8 mouse cellular contexts compared by ENCODE assay signal in the genomic region with DNA sequence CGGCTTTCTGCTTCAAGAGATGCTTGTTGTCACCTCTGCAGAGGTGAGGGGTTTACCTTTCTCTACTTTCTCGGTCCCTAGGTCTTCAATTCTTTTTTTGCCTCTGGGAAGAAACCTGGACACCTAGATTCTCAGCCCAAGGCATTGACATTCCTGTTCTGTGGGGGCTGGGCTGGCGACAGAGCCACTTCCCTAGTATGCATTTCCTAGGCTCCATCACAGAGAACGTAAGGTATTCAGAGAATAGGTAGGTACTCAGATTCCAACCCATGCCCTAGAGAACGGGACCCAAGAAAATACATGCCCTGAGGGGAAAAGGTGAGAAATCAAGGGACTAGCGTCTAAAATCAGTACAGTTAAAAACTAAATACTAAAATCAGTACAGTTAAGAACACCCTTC. TPM values are rescaled to one million over a fixed set of nuclear protein-coding genes. Genes with fewer than 3 reads are reported as not detected.
DNase-seq lines count a peak whose midpoint lies in the region; ATAC-seq and TF ChIP-seq lines count a peak whose summit lies in the region.

No protein-coding gene starts in this region.

- H3K27ac ChIP-seq in lung, postnatal 0 days (ENCODE audit: low read length): peak overlapping the region; percentile 82
- H3K27ac ChIP-seq in hindbrain, embryonic 13.5 days: peak overlapping the region; percentile 95
- peak overlapping the region; percentile 79 for H3K27ac ChIP-seq in midbrain, embryonic 12.5 days (replicated peaks)

- no peaks in the 10 kb centered on the region for H3K27me3 ChIP-seq in lung, postnatal 0 days (replicated peaks; ENCODE audit: insufficient read depth, low read length)
- H3K27me3 ChIP-seq in hindbrain, embryonic 13.5 days: no peaks in the 10 kb centered on the region
- no peaks in the 10 kb centered on the region for H3K27me3 ChIP-seq in midbrain, embryonic 12.5 days

- no peaks in the 10 kb centered on the region for H3K9me3 ChIP-seq in lung, postnatal 0 days (ENCODE audit: low read length)
- 0 out of 2 replicates have a peak, but pooled peaks cover 10% of the 10 kb centered on the region for H3K9me3 ChIP-seq in hindbrain, embryonic 13.5 days
- H3K9me3 ChIP-seq in midbrain, embryonic 12.5 days: no peaks in the 10 kb centered on the region

- H3K4me1 ChIP-seq in lung, postnatal 0 days (ENCODE audit: insufficient read depth, low read depth, low read length): no peaks in the 10 kb centered on the region
- H3K4me1 ChIP-seq in hindbrain, embryonic 13.5 days (replicated peaks): peaks cover 20% of the 10 kb centered on the region
- peaks cover 17% of the 10 kb centered on the region for H3K4me1 ChIP-seq in midbrain, embryonic 12.5 days

- H3K9ac ChIP-seq in lung, postnatal 0 days (replicated peaks; ENCODE audit: low read depth): peak overlapping the region; percentile 94
- H3K9ac ChIP-seq in hindbrain, embryonic 13.5 days: peak overlapping the region; percentile 100
- H3K9ac ChIP-seq in midbrain, embryonic 12.5 days (replicated peaks): peak overlapping the region; percentile 99

- H3K4me3 ChIP-seq in lung, postnatal 0 days (ENCODE audit: low read depth, low read length): peak overlapping the region; percentile 92
- peak overlapping the region; percentile 85 for H3K4me3 ChIP-seq in hindbrain, embryonic 13.5 days
- H3K4me3 ChIP-seq in midbrain, embryonic 12.5 days: peak overlapping the region; percentile 95

- no peak for ATAC-seq in lung, postnatal 0 days
- no peak for ATAC-seq in hindbrain, embryonic 13.5 days (ENCODE audit: low FRiP score)
- ATAC-seq in midbrain, embryonic 12.5 days (ENCODE audit: low FRiP score, low read depth): no peak
- ATAC-seq in activated CD4-positive, CD25-positive, alpha-beta regulatory T cell, adult 4 months: no peak

- no peak for TF ChIP-seq CTCF in lung, postnatal 0 days (IDR thresholded peaks at IDR 0.05)

- peak overlapping the region; percentile 89 for H3K4me2 ChIP-seq in lung, postnatal 0 days (replicated peaks; ENCODE audit: low read depth, low read length)
- peak overlapping the region; percentile 64 for H3K4me2 ChIP-seq in hindbrain, embryonic 13.5 days
- peak overlapping the region; percentile 87 for H3K4me2 ChIP-seq in midbrain, embryonic 12.5 days (replicated peaks)

- DNase-seq in cerebellum, adult 18-20 months: peak; percentile 25
- no peak for DNase-seq in cerebellum, adult 8-10 months
- peak; percentile 18 for DNase-seq in lung, postnatal 0 days (ENCODE audit: low spot score)
- DNase-seq in lung, postnatal 36 days: no peak
- no peak for DNase-seq in T-cell, adult 2 months (ENCODE audit: low spot score)

- no peak for TF ChIP-seq EP300 in lung, postnatal 0 days (IDR thresholded peaks at IDR 0.05)

- H3K36me3 ChIP-seq in lung, postnatal 0 days (ENCODE audit: insufficient read depth, low read length): peaks cover 5% of the 10 kb centered on the region; the same call in 1 of the 2 replicates
- H3K36me3 ChIP-seq in hindbrain, embryonic 13.5 days: peaks cover 36% of the 10 kb centered on the region
- H3K36me3 ChIP-seq in midbrain, embryonic 12.5 days: peaks cover 37% of the 10 kb centered on the region

- 13% methylated on average over 6 of the region's 6 CpGs for WGBS in lung, postnatal 0 days
- WGBS in hindbrain, embryonic 13.5 days: 12% methylated on average over 6 of the region's 6 CpGs
- 21% methylated on average over 6 of the region's 6 CpGs for WGBS in midbrain, embryonic 12.5 days

RNA-seq across cellular contexts. Expression of a gene that starts 0.7 kb away (rescaled TPM):
- polyA plus RNA-seq in lung, postnatal 0 days (2015; fragmentation: Nextera tagmentation; extraction: Ambion mirVana): 13.6 and 15.3 TPM in 2 replicates
- 36.0 and 40.6 TPM in 2 replicates for polyA plus RNA-seq in hindbrain, embryonic 13.5 days (2015; fragmentation: Nextera tagmentation; extraction: Ambion mirVana)
- 37.3 and 40.5 TPM in 2 replicates for polyA plus RNA-seq in midbrain, embryonic 12.5 days (2016; fragmentation: Nextera tagmentation; extraction: Ambion mirVana)
- 10 to 100 TPM; 14.1 to 14.6 TPM for polyA plus RNA-seq in activated CD4-positive, CD25-positive, alpha-beta regulatory T cell, adult 4 months (2017; shearing (Covaris generic))

RNA-seq across cellular contexts. Expression of a gene that starts 47.0 kb away (rescaled TPM):
- polyA plus RNA-seq in lung, postnatal 0 days (2015; fragmentation: Nextera tagmentation; extraction: Ambion mirVana): 0.84 and 0.97 TPM in 2 replicates
- polyA plus RNA-seq in hindbrain, embryonic 13.5 days (2015; fragmentation: Nextera tagmentation; extraction: Ambion mirVana): 7.5 and 7.6 TPM in 2 replicates
- 7.5 and 7.6 TPM in 2 replicates for polyA plus RNA-seq in midbrain, embryonic 12.5 days (2016; fragmentation: Nextera tagmentation; extraction: Ambion mirVana)
- polyA plus RNA-seq in activated CD4-positive, CD25-positive, alpha-beta regulatory T cell, adult 4 months (2017; shearing (Covaris generic)): 1 to 10 TPM; 6.3 to 7.1 TPM

Comparison
In these comparisons a context has a peak if more than half of its experiments do, and no peak if none do; other contexts are left out.
1. DNase-seq: peak in cerebellum, adult 18-20 months (2 of 2) and lung, postnatal 0 days (single experiment); none in cerebellum, adult 8-10 months (single experiment), lung, postnatal 36 days (single experiment) and T-cell, adult 2 months (single experiment).
2. Peak in every context shown above with its lines, with median percentiles within 50 percentile points of each other: H3K27ac ChIP-seq, H3K4me2 ChIP-seq, H3K4me3 ChIP-seq and H3K9ac ChIP-seq.